Mouse (Mus musculus) olfactory bulb, adult 2 months (tissue): ENCODE data around the gene Rcor2.

Experiments
- CTCF ChIP-seq: fragments of 200-500 bp; IDR thresholded peaks from 2 replicates; pipeline ENCODE4 v1.5.1; 2012; ENCODE audit warnings: low read depth, mild to moderate bottlenecking, low read length, moderate library complexity; ENCODE audit not compliant: insufficient read depth
- POLR2A ChIP-seq: fragments of 200-500 bp; IDR thresholded peaks from 2 replicates; pipeline ENCODE4 v1.6.1; 2012; ENCODE audit warnings: mild to moderate bottlenecking, low read depth, low read length, moderate library complexity; ENCODE audit not compliant: insufficient read depth

DNA sequence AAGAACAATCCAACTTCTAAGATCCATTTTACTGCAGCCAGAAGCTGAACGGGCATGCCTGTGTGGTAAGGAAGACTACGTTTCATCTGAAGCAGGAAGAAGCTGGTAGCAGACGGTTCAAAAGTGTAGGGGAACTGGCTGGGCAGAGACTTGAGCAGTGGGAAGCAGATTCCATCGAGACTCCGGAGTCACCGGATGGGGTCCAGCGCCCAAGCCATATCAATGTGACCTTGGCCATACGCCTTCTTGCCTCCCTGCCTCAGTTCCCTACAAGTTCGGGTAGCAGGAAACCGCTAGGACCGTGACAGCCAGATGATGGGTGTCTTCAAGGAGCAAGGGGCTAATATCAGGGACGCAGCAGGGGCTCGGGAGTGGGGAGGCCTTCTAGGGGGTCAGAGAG is 26.8 kb upstream of the Rcor2 start:
- TF ChIP-seq CTCF (no peak), POLR2A (no peak)
